Mouse (Mus musculus): ENCODE measurements at regions not wholly inside any gene's neighbourhood (a gene's known extent, or its start where the extent isn't known, plus 50 kb on each side); places are given as distances from the start of the nearest gene placed in this dataset.

DNA sequence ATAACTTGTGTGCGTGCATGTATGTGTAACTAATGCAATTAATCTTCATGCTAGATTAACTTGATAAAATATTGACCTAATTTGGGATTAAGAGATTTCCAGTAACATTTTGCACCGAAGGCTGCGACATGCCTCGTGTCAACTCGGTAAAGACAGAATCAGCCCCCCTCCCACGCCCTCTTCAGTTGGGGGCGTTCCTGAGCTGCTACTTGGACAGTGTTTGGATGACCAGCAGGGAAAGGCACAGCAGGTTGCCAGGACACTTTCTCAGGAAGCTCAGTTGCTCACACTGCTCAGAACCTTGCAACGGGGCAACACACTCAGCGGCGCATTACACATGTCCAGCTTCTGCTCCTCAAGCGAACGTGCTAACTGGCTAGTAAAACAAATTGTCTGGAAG, 326.2 kb upstream of the Fam241a start:
- H3K4me2 ChIP-seq (replicated peaks), result no peak overlapping the region
- H3K27ac ChIP-seq (replicated peaks), result no peak overlapping the region
- no peaks in the 10 kb centered on the region for H3K9me3 ChIP-seq (replicated peaks)
- no peak overlapping the region for H3K9ac ChIP-seq
- WGBS, result 54% methylated on average over 12 of the region's 12 CpGs
- no peak for ATAC-seq (ENCODE audit: insufficient number of reproducible peaks, low FRiP score, low TSS enrichment, low read depth)
- no peaks in the 10 kb centered on the region for H3K27me3 ChIP-seq
- no peak overlapping the region for H3K4me3 ChIP-seq (replicated peaks)
- no peaks in the 10 kb centered on the region for H3K36me3 ChIP-seq
- H3K4me1 ChIP-seq, result no peaks in the 10 kb centered on the region

DNA sequence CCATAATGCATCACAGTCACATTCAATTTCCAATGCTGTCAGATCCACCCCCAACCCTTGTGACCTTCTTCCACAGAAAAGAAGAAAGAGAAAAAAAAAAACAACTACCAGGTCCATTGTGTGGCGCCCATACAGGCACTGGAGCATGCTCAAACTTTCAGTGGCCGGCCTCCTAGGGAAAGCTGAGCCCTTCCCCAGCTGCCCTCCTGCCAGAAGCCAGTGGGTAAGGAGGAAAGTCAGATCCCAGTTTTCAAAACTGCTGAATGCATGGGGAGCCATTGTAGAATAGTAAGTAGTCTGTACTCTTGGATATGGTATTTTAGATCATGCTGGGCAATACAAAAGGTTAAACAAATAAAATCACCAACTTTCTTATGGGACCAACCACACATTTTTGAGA, 325.5 kb upstream of the Fam241a start:
- no peak overlapping the region for H3K4me2 ChIP-seq (replicated peaks)
- H3K9me3 ChIP-seq (replicated peaks), result no peaks in the 10 kb centered on the region
- no peaks in the 10 kb centered on the region for H3K36me3 ChIP-seq
- WGBS, result 60% methylated on average over 2 of the region's 2 CpGs
- H3K27me3 ChIP-seq, result no peaks in the 10 kb centered on the region
- no peak overlapping the region for H3K4me3 ChIP-seq (replicated peaks)
- H3K9ac ChIP-seq, result no peak overlapping the region
- H3K4me1 ChIP-seq, result no peaks in the 10 kb centered on the region
- ATAC-seq (ENCODE audit: insufficient number of reproducible peaks, low FRiP score, low TSS enrichment, low read depth), result no peak
- H3K27ac ChIP-seq (replicated peaks), result no peak overlapping the region

DNA sequence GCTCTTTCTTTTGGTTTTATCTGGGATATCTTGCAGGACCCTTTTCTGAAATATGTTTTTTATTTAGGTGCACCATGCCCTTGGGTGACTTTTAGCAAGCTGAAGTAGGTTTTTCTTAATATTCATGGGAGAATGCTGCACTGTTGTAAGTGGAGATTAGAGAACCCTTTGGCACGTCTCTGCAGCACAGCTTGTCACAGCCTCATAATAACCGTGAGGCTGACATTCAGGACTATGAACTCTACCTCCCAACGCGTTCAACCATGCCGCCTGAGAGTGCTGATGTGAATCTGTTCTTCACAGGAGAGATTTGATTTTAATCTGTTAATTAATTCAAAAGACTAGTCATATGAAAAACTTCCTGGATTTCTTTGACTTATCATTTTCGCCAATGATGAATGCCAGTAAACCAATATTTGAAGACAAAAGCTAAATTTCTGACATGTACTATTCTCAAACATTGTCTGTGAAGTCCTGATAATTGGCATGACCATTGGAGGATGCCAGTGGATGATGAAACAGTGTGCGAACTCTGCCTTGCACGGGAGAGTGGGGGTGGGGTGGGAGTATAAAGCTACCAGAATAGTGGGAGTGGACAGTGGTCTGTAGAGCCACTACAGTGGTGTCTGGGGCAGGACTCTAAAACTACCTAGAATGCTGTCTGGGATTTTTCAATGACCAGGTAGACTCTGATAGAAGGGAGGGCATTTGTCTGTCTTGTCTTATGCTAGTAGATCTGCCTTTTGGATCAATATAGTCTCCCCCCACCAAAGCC, 324.8 kb upstream of the Fam241a start:
- WGBS, result 73% methylated on average over 8 of the region's 8 CpGs
- H3K4me1 ChIP-seq, result no peaks in the 10 kb centered on the region
- H3K27me3 ChIP-seq, result no peaks in the 10 kb centered on the region

DNA sequence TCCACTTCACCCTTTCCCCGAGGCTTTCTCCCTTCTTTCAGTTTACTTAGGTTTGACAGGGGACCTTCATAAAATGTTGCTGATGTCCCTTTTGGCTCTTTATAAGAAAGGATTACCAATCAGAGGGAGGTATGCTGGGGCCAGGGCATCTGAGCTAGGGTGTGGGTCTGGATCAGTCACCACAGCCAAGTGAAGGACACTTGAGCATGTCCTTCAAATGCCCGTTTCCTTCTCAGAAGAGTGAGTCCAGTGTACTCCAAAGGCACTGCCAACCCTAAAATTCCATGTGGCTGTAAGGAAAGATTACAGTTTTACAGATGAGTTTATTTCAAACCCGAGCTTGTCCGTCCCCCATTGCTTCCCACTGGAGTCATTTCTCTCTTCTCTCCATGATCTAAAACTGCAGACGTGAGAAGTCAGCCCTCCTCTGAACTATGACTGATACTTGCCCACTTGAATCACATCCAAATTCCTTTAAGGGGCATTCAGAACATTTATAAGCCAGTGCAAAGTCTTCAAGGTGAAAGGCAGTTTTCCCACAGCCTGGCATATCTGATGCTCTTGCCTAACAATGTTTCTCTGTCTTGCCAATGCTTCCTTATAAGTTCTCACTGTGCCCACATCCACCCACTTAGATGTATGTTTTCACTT, 321.8 kb upstream of the Fam241a start:
- H3K4me2 ChIP-seq (replicated peaks), result no peak overlapping the region
- no peaks in the 10 kb centered on the region for H3K36me3 ChIP-seq
- H3K27me3 ChIP-seq, result no peaks in the 10 kb centered on the region
- no peaks in the 10 kb centered on the region for H3K4me1 ChIP-seq
- no peak overlapping the region for H3K4me3 ChIP-seq (replicated peaks)
- no peak overlapping the region for H3K9ac ChIP-seq
- no peaks in the 10 kb centered on the region for H3K9me3 ChIP-seq (replicated peaks)
- WGBS, result 66% methylated on average over 5 of the region's 5 CpGs
- no peak overlapping the region for H3K27ac ChIP-seq (replicated peaks)
- ATAC-seq (ENCODE audit: insufficient number of reproducible peaks, low FRiP score, low TSS enrichment, low read depth), result no peak

More for the DNA sequence above, 324.8 kb upstream of the Fam241a start:
- Histone ChIP-seq H3K27ac (replicated peaks) (no peak overlapping the region), H3K9ac (no peak overlapping the region), H3K4me3 (replicated peaks) (no peak overlapping the region), H3K36me3 (no peaks in the 10 kb centered on the region), H3K9me3 (replicated peaks) (no peaks in the 10 kb centered on the region), H3K4me2 (replicated peaks) (no peak overlapping the region)
- no peak for ATAC-seq (ENCODE audit: insufficient number of reproducible peaks, low FRiP score, low TSS enrichment, low read depth)

DNA sequence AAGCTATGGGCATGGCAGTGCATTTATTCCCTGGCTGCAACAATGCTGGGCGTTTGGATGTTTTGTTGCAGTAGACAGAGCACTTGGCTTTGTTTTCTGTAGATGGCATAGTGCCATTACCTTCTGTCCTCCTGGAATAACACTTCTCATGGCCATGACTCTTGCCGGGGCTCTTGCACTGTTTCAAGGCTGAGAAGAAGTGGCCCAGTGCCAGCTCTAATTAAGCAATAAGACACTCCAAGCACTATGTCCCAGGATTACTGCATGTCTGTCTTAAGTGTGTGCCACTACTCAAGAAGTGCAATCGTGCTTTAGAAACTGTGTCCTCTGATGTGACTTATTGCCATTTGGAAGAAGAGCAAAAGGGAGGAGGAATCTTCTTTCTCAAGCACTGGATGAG, 316.1 kb upstream of the Fam241a start:
- Histone ChIP-seq H3K4me1 (no peaks in the 10 kb centered on the region), H3K27me3 (no peaks in the 10 kb centered on the region), H3K9ac (no peak overlapping the region), H3K4me3 (replicated peaks) (no peak overlapping the region), H3K27ac (replicated peaks) (no peak overlapping the region), H3K4me2 (replicated peaks) (no peak overlapping the region), H3K36me3 (no peaks in the 10 kb centered on the region), H3K9me3 (replicated peaks) (no peaks in the 10 kb centered on the region)
- 38% methylated on average over 3 of the region's 3 CpGs for WGBS
- no peak for ATAC-seq (ENCODE audit: insufficient number of reproducible peaks, low FRiP score, low TSS enrichment, low read depth)

DNA sequence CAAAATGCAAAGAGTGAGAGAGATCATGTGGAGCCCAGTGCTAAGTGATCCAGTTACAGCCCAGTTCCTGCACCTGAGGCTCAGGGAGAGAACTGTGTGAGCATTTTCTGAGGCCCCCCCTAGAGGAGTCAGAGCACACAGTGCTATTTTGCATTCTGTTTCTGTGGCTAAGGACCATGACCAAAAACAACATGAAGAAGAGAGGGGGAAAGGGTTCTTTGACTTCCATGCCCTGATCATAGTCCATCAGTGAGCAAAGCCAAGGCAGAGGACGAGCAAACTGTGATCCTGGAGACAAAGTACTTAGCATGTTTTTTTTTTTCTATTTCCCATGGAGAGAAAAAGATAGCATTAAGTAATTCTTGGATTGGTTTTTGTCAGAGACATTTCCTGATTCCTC, 314.5 kb upstream of the Fam241a start:
- Histone ChIP-seq H3K4me3 (replicated peaks) (no peak overlapping the region), H3K9me3 (replicated peaks) (no peaks in the 10 kb centered on the region), H3K36me3 (no peaks in the 10 kb centered on the region), H3K27ac (replicated peaks) (no peak overlapping the region), H3K4me2 (replicated peaks) (no peak overlapping the region), H3K4me1 (no peaks in the 10 kb centered on the region), H3K27me3 (no peaks in the 10 kb centered on the region), H3K9ac (no peak overlapping the region)
- 51% methylated on average over 1 of the region's 1 CpGs for WGBS
- ATAC-seq (ENCODE audit: insufficient number of reproducible peaks, low FRiP score, low TSS enrichment, low read depth), result no peak

DNA sequence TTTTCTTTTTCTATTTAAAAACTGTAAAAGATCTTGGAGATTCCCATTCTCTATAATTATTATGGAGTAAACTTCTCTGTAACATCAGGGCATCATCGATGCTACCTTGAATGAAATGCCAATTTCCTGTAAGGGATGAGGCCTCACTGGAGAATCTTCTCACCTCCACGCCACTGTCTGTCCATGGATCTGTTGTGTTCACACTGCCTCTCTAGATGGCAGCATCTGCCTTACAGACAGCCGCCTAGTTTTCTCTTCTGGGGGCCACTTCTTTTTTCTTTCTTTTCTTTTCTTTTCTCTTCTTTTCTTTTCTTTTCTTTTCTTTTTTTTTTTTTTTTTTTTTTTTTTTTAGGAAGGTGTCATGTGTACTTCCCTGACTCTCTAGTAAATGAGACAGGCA, 310.8 kb upstream of the Fam241a start:
- ATAC-seq (ENCODE audit: insufficient number of reproducible peaks, low FRiP score, low TSS enrichment, low read depth), result no peak

DNA sequence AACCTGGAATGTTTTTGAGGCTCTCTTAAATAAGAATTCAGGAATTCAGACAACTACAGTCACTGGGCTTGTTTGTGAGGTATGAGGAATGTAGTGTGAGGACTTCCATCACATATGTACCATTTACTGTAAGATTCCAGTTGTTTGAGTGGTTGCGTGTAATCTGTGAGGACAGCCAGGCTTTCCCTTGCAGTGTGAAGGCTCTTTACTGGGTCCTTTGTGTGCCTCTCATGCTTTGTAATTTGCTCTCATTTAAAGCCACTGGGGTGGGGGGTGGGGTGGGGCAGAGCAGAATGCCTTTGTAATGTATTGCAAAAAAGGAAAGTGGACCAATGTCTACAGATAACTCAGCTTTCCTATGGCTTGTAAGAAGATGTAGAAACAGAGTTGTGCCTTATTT, 310.4 kb upstream of the Fam241a start:
- no peaks in the 10 kb centered on the region for H3K4me1 ChIP-seq
- no peaks in the 10 kb centered on the region for H3K27me3 ChIP-seq
- no peaks in the 10 kb centered on the region for H3K9me3 ChIP-seq (replicated peaks)
- 77% methylated on average over 1 of the region's 1 CpGs for WGBS
- no peak overlapping the region for H3K27ac ChIP-seq (replicated peaks)
- ATAC-seq (ENCODE audit: insufficient number of reproducible peaks, low FRiP score, low TSS enrichment, low read depth), result no peak
- no peak overlapping the region for H3K4me2 ChIP-seq (replicated peaks)
- no peaks in the 10 kb centered on the region for H3K36me3 ChIP-seq
- H3K4me3 ChIP-seq (replicated peaks), result no peak overlapping the region
- no peak overlapping the region for H3K9ac ChIP-seq

More for the DNA sequence above, 310.8 kb upstream of the Fam241a start:
- Histone ChIP-seq H3K9ac (no peak overlapping the region), H3K36me3 (no peaks in the 10 kb centered on the region), H3K4me3 (replicated peaks) (no peak overlapping the region), H3K9me3 (replicated peaks) (no peaks in the 10 kb centered on the region), H3K4me1 (no peaks in the 10 kb centered on the region), H3K4me2 (replicated peaks) (no peak overlapping the region), H3K27ac (replicated peaks) (no peak overlapping the region), H3K27me3 (no peaks in the 10 kb centered on the region)
- 60% methylated on average over 3 of the region's 3 CpGs for WGBS

DNA sequence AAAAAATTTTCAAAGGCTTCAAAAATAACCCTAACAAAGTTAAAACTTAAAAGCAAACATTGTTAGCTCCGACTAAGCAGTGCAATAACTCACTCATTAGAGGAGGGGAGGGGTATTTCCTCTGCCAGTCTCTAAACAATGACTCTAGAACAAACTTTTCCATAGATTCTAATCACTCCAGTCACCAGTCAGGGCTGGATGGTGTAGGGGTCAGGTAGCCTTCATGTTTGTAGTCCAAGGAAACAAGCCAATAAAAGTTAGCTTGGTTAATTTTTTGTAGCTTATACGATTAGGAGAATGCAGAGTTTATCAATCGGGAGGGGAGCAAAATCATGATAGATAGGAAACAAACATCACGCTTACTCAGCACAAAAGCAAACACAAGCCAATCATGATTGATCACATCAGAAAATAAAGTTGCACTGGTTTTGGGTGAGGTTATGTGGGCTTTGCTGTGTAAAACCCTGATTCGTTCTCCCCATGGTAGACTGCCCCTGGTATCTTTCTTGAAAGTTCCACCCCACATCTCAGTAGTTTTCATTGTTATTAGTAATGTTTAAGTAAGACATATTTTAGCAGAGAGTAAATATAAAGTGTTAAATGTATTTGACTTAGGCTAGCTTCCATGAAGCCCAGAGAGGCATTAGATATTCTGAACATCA, 304.6 kb upstream of the Fam241a start:
- H3K4me1 ChIP-seq, result 0 out of 2 replicates have a peak, but pooled peaks cover 2% of the 10 kb centered on the region
- WGBS, result 79% methylated on average over 5 of the region's 5 CpGs
- no peak overlapping the region for H3K9ac ChIP-seq
- H3K4me2 ChIP-seq (replicated peaks), result no peak overlapping the region
- no peak overlapping the region for H3K4me3 ChIP-seq (replicated peaks)
- no peaks in the 10 kb centered on the region for H3K9me3 ChIP-seq (replicated peaks)
- no peaks in the 10 kb centered on the region for H3K27me3 ChIP-seq
- H3K36me3 ChIP-seq, result no peaks in the 10 kb centered on the region
- no peak overlapping the region for H3K27ac ChIP-seq (replicated peaks)
- no peak for ATAC-seq (ENCODE audit: insufficient number of reproducible peaks, low FRiP score, low TSS enrichment, low read depth)

DNA sequence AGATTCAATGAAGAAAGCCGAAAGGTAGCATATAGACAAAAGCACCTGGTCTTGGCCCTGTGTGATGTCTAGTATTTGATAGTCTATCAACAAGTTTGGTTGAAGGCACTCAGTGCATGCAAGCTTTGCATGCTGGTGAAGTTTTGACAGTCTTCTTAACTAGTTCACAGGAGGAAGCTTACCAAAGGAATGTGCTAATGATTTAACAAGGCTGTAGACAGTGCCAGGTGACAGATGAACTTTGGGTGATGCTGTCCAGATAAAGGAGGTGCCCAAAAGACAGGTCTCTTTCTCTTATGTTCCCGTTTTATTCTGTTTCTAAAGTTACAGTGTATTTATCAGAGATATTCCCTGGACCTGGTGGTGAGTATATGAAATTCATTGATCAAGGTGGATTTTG, 303.3 kb upstream of the Fam241a start:
- 86% methylated on average over 2 of the region's 2 CpGs for WGBS
- Histone ChIP-seq H3K4me2 (replicated peaks) (no peak overlapping the region), H3K27ac (replicated peaks) (no peak overlapping the region), H3K9ac (no peak overlapping the region), H3K4me1 (0 out of 2 replicates have a peak, but pooled peaks cover 2% of the 10 kb centered on the region), H3K36me3 (no peaks in the 10 kb centered on the region), H3K27me3 (no peaks in the 10 kb centered on the region), H3K9me3 (replicated peaks) (no peaks in the 10 kb centered on the region), H3K4me3 (replicated peaks) (no peak overlapping the region)
- no peak for ATAC-seq (ENCODE audit: insufficient number of reproducible peaks, low FRiP score, low TSS enrichment, low read depth)

DNA sequence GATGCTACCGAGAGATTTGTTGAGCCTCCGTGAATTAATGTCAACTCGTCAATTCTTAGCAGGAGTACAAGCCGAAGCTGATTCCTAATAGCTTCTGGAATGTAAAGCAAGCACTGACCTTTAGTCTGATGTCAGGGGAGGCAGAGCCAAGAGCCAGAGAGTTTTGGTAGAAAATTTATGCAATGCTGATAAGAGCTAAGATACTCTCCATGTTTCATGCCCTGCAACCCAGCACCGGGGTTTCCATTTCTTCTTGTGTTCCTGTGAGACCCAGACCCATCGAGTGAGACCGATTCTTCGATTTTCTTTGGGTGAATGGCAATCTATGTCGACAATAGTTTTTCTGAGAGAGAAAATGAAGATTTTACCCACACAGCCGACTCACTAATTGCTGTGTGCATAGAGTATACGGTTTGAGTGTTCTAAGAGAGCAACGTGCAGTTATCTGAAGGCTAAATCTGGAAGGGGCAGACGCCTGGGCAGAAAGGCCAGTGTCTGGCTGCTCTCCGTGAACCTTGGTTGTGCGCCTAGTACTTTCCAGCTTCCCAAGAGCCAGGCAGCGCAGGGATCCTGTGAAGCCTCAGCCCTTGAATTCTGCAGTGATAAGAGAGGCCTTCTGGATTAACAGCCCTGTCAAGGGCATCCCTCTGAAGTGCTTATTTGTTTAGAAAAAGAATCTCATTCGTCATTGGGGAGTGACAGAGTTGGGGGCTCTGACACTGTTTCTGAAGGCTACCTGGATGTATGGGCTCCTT, 296.1 kb upstream of the Fam241a start:
- Histone ChIP-seq H3K27me3 (no peaks in the 10 kb centered on the region), H3K4me2 (replicated peaks) (no peak overlapping the region), H3K4me1 (no peaks in the 10 kb centered on the region), H3K9me3 (replicated peaks) (no peaks in the 10 kb centered on the region), H3K4me3 (replicated peaks) (no peak overlapping the region), H3K9ac (no peak overlapping the region), H3K36me3 (no peaks in the 10 kb centered on the region), H3K27ac (replicated peaks) (no peak overlapping the region)
- 60% methylated on average over 17 of the region's 17 CpGs for WGBS
- ATAC-seq (ENCODE audit: insufficient number of reproducible peaks, low FRiP score, low TSS enrichment, low read depth), result no peak
